Mouse (Mus musculus): ENCODE results near the gene Gm20716.

- TF ChIP-seq CTCF (IDR thresholded peaks at IDR 0.05; ENCODE audit: extremely low read depth, insufficient read length, insufficient replicate concordance, low read depth, low read length) (no peak), POLR2A (IDR thresholded peaks at IDR 0.05; ENCODE audit: low read depth, low read length) (peak; percentile 30; the same call in 1 of the 2 replicates)
Observed at GRCm38 (mm10) chr2:168170167-168170685, 59.9 kb downstream of the Gm20716 start.
